Mouse (Mus musculus) left cerebral cortex, postnatal 36 days (tissue): ENCODE measurements around the gene Ttc28. TPM values are rescaled to one million over a fixed set of nuclear protein-coding genes. Genes with fewer than 3 reads are reported as not detected.
A peak's percentile ranks its signal among the peaks of the same experiment; 100 is the strongest.

Experiments used
- DNase-seq, 2 experiments: peaks; one replicate each; pipeline ENCODE4 v3.0.0; 2021 to 2022; ENCODE audit warnings: low spot score in 2 of 2, mixed read lengths in 1 of 2
- intact Hi-C: fragments of 180-260 bp; cut with DNase I; formaldehyde crosslinking; loops from one replicate; pipeline ENCODE4 v1.15.1; 2025
- total RNA-seq, 2 experiments: library from RNA; stranded (reverse); gene quantifications; 2 replicates each; pipeline ENCODE4 v1.2.3; 2021

Ttc28 gene
- total RNA-seq, 2 experiments from 2014 or later: 9.6 to 11.9 TPM

DNA sequence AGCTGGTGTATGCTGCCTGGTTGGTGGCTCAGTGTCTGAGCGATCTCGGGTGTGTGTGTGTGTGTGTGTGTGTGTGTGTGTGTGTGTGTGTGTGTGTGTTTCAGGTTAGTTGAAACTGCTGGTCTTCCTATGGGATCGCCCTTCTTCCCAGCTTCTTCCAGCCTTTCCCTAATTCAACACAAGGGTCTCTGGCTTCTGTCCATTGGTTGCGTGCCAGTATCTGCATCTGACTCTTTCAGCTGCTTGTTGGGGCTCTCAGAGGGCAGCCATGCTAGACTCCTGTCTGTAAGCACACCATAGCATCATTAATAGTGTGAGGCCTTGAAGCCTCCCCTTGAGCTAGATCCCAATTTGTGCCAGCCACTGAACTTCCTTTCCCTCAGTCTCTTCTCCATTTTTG, 49.7 kb downstream of the Ttc28 start:
- DNase-seq: no peak
- intact Hi-C loops: loop anchor here (5.0 kb wide), 1 partner anchor 328 kb away; no protein-coding TSS in a partner anchor

- no peak for DNase-seq
- intact Hi-C loops: no loop called here
Measured at GRCm38 (mm10) chr5:110936606-110937005, 57.0 kb downstream of the Ttc28 start.

GRCm38 (mm10) chr5:110944326-110944725, 64.7 kb downstream of the Ttc28 start:
- intact Hi-C loops: no loop called here
- no peak for DNase-seq

DNA sequence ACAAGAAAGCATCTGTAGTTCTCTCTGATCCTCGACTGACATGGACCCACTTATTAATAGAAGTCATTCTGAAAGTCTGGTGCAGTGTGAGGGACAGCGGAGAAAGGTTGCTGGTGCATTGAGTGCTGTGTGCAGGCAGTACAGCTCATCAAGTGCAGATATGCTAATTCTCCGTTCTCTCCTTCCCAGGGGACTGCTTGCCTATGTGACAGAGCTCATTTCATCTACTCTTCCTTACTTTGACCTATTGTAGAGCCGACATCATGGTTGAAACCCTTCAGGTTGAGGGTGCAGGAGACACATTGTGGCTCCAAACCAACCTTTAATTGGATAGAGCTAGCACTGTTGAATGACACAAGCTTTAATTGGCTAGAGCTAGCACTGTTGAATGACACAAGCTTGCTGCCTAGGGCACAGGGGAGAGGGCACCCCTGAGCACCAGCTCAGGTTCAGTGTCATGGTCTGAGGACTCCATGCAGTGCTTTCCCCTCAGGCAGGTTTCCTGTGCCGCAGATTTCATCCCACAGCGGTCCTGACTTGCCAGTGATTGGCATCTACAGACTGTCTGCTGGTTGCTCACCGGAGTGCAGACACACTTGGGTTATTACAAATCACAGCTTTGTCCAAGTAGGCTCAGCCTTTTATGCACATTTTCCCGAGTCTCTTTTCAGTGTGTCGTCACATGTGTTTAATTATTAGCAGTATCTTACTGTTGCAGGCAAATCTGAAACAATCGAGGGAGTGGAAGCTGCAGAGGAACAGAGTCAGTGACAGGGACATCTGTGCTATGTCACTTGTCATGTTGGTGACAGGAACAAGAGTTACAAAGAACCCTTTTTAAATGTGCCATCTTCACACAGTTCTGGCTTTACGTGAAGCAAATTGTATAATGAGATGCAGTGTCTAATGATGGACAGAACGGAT, 69.1 kb downstream of the Ttc28 start:
- DNase-seq: no peak
- intact Hi-C loops: no loop called here

GRCm38 (mm10) chr5:110949791-110950190, 70.2 kb downstream of the Ttc28 start:
- intact Hi-C loops: no loop called here
- DNase-seq: no peak

DNA sequence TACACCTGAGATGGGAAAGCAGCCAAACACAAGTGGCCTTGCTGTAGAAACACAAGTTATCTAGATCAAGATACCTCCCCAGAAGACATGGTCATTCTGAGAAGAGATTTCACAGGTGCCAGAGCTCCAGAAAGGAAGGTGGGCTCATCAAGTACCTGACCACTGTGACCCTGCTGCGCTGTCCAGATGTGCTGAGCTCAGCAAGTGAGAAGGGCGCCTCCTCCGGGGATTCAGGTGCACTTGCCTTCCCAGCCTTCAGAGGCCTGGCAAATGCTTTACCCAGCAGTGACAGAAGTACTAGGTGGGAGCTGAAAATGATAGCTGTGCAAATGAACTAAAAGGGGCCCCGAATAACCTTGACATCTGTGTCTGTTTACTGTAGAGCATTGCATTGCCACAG, 78.6 kb downstream of the Ttc28 start:
- DNase-seq: no peak
- intact Hi-C loops: no loop called here

DNA sequence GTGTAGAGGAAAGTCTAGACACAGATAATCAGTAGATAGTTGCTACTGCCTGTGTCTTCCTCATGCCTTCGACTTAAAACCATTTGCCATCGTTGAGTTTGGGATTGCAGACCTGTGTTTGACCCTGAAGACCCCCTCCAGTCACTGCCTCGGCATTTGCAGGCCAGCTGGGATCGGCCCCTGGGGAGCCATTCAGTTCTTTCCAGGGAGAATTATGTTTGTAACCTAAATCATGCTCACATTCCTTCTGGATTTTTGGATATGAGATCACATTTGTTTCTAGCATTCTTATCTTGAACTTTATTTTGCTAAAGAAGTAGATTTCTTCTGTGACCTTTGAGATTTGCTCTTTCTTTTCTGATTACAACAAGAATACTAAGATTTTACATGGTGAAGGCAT, 80.5 kb downstream of the Ttc28 start:
- intact Hi-C loops: no loop called here
- no peak for DNase-seq

DNA sequence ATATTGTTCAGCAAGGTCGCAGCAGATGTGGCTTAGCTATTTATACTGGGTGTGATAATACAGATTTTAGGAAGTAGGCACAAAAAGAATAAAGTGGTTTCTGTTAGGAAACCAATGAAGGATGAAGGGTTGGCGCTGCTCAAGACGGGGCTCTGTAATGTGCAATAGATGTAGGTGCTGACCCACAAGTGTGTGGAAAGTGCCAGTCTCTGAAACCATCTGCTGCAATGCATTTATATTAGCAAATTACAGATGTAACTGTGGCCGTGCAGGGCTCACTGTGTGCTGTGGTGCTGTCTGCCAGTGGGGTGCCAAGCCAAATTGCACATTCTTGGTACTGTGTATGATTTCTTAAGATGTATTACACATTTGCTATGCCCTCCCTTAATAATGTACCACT, 81.3 kb downstream of the Ttc28 start:
- intact Hi-C loops: no loop called here
- no peak for DNase-seq

GRCm38 (mm10) chr5:110967483-110968055, 88.0 kb downstream of the Ttc28 start:
- intact Hi-C loops: no loop called here
- no peak for DNase-seq

- intact Hi-C loops: no loop called here
- DNase-seq: no peak
Measured at GRCm38 (mm10) chr5:110968566-110968965, 89.0 kb downstream of the Ttc28 start.

GRCm38 (mm10) chr5:110970162-110970780, 90.7 kb downstream of the Ttc28 start:
- DNase-seq: no peak
- intact Hi-C loops: no loop called here

DNA sequence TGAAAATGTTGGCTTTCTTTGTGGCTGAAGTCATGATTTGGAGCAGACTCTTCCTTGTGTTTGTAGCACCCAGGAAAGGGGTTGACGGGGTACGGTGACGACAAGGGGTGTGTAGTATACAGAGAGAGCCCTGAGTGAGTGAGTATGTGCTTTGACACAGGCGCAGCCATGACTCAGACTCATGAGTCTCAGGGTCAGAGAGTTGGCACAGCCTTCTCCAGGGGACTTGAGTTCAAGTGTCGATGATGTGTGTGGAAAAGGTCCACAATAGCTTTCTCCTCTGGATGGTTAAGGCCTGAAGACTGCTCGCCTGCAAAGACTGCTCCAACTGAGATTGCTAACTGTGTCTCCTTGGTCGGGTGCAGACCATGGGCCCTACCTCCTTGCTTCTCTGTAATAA, 97.1 kb downstream of the Ttc28 start:
- no peak for DNase-seq
- intact Hi-C loops: loop anchor here (5.0 kb wide), 1 partner anchor 281 kb away; no protein-coding TSS in a partner anchor

- intact Hi-C loops: loop anchor here (5.0 kb wide), 1 partner anchor 280 kb away; no protein-coding TSS in a partner anchor
- DNase-seq: no peak
Measured at GRCm38 (mm10) chr5:110977796-110978195, 98.2 kb downstream of the Ttc28 start.

GRCm38 (mm10) chr5:110978461-110978860, 98.9 kb downstream of the Ttc28 start:
- DNase-seq: peak; percentile 59 to 73
- intact Hi-C loops: loop anchor here (5.0 kb wide), 1 partner anchor 279 kb away; no protein-coding TSS in a partner anchor

- DNase-seq: peak; percentile 27 to 39
- intact Hi-C loops: loop anchor here (5.0 kb wide), 1 partner anchor 278 kb away; no protein-coding TSS in a partner anchor
Measured at GRCm38 (mm10) chr5:110979011-110979860, 99.6 kb downstream of the Ttc28 start.

GRCm38 (mm10) chr5:110979861-110980346, 100.3 kb downstream of the Ttc28 start:
- peak in 1 of 2 experiments; percentile 16 for DNase-seq
- intact Hi-C loops: loop anchor here (5.0 kb wide), 3 partner anchors 157 to 277 kb away; no protein-coding TSS in a partner anchor

GRCm38 (mm10) chr5:110980576-110980975, 101.0 kb downstream of the Ttc28 start:
- intact Hi-C loops: loop anchor here (5.0 kb wide), 2 partner anchors 157 to 227 kb away; no protein-coding TSS in a partner anchor
- DNase-seq: no peak

DNA sequence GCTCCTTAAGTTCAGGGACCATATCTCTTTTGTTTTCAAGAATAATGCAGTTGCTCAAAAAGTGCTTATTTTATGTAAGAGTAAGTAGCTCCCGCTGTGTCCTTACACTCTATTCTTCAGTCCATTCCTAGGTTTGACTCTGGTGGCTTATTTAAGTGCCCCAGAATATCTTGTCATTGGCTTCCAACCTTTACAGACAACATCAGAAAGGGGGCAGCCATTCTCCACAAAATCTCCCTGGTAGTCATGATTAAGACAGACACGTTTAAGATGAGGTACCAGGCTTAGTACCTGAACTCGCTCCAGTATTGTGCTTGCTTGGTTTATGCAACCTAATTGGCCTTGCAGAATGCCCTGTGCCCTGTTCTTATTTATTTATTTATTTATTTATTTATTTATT, 102.8 kb downstream of the Ttc28 start:
- intact Hi-C loops: loop anchor here (5.0 kb wide), 2 partner anchors 155 to 225 kb away; no protein-coding TSS in a partner anchor
- no peak for DNase-seq

- DNase-seq: no peak
- intact Hi-C loops: loop anchor here (5.0 kb wide), 2 partner anchors 153 to 223 kb away; no protein-coding TSS in a partner anchor
Measured at GRCm38 (mm10) chr5:110984136-110984681, 104.6 kb downstream of the Ttc28 start.
